Mouse (Mus musculus) liver (tissue): ENCODE data around the gene Brpf1.
"Not testable (repeated sequence)": the region's sequence is repeated elsewhere in the genome, so short reads cannot be mapped to it uniquely, and the experiment has no call there.

Source experiments
- DNase-seq: peaks from one replicate; pipeline ENCODE4 v3.0.0-alpha.2; 2020; ENCODE audit warnings: mixed read lengths

Brpf1 gene

DNA sequence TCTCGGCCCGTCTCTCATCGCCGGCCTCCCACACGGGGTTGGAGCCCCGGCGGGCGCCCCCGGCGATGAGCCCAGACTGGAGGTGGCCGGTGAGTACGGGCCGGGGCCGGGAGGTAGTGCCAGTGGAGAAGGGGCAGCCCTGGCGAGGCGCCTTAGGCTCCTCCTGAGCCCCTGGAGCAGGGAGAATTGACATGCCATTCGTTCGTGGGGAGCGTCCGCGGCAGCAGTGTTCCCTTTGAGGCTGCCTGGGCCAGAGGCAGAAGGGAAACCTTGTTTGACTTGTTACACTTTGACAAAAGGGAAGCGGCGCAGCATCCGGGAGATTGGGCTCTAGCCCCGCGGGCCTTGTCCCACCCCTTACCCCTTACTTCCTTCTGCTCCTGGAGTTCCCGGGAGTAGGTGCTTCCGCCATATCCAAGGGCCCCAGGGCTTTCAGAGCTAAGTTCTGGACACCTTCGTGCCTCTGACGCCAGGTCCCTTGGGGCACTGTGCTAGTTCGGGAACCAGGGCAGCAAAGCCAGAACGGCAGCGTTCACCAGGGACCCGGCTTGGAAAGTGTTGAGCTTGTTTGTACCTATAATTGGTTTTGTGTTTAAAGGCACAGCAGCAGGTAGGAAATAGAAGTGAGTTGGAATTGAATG, 664 bp downstream of the Brpf1 start:
- DNase-seq, result peak; percentile 54

DNA sequence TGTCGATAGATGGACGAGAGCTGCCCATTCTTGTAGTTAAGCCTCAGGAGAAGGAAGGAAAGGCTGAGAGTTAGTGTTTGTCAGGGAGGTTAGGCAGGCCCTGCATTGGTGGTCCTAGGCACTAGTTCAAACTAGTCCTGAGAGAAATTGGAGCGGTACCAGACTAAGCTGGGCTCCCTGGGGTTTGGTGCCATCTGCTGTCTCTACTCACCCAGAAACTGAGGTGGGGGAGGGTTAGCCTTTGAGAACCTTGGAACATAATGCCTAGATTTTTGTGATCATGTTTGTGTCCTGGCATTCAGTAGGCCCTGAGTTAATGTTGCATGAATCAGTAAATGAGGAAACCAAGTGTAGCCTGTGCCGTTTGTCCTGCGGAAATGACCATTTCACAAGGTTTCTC, 1.2 kb downstream of the Brpf1 start:
- DNase-seq, result no peak

DNA sequence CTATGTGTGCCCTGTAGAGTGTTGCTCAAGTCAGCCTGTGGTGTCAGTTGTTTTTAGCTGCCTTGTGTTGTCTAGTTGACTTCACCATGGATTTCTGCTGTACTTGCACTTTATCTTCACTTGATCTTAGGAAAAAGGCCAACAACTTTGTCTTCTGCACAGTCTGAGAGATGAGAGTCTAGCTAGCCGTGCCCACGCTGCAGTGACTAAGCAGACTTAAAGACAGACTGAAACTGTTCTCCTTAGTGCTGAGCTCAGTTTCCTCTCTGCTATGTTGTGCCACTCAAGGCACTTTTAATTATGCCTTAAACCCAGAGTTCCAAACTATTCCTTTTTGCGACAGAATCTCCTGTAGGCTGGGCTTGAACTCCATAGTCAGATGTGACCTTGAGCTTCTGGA, 9.0 kb downstream of the Brpf1 start:
- DNase-seq, result no peak

DNA sequence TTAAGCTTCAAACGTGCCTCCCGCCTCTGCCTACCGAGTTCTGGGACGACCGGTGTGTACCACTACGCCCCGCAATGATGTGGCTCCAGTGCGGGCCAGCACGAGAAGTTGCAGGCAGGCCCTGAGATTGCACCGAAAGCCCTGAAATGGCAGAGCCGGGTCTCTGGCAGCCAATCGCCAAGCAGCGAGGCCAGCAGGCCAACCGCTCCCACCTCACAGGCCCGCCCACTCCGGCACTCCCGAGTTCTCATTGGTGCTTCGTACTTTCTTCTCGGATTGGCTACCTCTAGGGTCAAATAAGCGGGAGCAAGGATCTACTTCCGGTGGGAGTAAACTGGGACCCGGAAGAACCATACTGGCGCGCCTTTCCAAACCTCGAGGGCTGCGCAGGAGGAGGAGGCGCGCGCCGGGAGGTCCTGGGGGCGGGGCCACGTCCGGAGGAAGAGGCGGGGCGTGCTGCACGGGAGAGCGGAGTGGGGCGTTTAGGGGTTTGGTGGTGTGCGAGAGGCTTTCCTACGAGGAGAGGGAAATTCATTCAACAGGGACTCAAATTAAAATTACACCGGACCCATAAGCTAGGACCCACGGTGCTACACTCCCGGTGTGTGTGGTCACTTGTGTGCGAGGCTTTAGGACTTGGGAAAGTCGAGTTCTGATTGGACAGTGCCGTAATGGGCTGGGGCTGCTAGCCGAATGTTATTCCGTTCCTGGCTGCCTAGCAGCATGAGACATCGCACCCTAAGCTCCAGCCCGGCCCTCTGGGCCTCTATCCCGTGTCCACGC, 19.8 kb downstream of the Brpf1 start, which contains the start of gene Ogg1:
Gene Ogg1, plus strand, starts transcription at position 440 of the 783 bp plus-strand sequence.
- DNase-seq, result peak; percentile 98

DNA sequence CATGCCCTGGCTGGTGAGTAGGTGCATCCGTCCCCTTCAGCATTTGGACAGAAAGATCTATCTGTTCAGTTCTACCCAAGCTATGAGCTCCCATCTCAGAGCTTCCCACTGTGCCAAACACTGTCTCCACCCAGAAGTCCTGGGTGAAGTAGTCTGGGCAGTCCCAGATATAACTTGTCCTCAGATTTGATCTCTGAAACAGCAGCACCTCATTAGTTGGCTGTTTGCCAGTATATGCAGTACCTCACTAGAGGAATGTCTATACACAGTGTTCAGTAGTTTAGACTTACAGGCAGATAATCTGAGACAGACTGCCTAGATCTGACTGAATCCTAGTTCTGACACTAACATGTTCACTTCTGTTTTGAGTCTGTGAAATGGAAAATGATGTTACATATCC, 22.5 kb downstream of the Brpf1 start:
- no peak for DNase-seq

DNA sequence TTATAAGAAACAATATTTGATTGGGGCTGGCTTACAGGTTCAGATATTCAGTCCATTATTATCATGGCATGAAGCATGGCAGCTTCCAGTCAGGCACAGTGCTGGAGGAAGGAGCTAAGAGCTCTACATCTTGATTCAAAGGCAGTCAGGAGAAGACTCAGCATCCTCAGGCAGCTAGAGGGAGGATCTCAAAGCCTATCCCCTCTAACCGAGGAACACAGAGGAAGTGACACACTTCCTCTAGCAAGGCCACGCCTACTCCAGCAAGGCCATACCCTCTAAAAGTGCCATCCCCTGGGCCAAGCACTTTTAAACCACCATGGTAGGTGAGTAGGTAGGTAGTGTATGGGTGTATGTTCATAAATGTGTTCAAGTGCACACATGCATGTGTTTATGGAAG, 23.6 kb downstream of the Brpf1 start:
- DNase-seq, result no peak

DNA sequence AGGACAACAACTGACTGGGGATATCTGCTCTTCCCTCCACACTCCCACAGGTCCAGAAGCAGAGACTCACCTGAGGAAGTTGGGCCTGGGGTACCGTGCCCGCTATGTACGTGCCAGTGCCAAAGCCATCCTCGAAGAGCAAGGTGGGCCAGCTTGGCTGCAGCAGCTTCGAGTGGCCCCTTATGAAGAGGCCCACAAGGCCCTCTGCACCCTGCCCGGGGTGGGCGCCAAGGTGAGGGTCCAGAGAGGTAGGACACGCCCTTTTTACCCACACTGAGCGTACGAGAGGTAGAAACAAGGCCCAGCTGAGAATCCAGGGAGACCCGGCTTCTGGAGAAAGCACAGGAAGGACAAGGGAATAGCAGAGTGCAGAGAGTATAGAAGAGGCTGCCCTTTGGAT, 24.8 kb downstream of the Brpf1 start:
- DNase-seq, result no peak

DNA sequence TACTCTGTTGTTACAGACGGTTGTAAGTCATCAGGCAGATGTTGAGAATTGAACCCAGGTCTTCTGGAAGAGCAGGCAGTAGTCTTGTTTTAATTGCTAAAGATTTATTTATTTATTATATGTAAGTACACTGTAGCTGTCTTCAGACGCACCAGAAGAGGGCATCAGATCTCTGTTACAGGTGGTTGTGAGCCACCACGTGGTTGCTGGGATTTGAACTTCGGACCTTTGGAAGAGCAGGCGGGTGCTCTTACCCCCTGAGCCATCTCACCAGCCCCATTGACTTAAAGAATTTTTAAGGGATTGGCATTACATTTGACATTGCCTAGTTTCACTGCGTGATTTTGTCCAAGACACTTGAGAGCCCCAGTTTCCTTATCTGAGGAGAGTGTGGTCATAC, 25.8 kb downstream of the Brpf1 start:
- not testable (repeated sequence) for DNase-seq

DNA sequence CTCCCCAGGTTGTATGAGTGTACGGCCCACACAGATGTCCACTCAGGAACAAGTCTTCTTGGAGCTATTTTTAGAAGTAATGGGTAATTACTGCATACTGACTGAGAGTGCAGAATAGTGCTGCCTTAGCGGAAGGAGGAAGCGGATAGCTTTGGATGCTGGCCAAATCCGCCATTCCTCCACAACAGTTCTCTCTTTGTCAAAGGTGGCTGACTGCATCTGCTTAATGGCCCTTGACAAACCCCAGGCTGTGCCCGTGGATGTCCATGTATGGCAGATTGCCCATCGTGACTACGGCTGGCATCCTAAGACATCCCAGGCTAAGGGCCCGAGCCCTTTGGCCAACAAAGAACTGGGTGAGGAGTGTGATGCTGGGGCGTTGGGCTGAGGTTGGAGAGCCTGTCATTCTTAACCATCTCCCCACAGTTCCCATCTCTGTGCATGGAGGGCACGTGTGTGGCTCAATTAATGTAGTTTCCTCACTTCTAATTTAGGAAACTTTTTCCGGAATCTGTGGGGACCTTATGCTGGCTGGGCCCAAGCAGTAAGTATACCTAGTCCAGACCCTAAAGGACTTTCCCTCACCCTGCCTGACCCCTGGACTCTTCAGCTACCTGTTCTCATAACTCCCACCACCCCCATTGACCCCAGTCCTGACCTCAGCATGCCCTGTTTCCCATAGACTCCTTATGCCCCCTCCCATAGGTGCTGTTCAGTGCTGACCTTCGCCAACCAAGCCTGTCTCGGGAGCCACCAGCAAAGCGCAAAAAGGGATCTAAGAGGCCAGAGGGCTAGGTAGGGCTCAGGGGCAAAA, 26.4 kb downstream of the Brpf1 start:
- no peak for DNase-seq

DNA sequence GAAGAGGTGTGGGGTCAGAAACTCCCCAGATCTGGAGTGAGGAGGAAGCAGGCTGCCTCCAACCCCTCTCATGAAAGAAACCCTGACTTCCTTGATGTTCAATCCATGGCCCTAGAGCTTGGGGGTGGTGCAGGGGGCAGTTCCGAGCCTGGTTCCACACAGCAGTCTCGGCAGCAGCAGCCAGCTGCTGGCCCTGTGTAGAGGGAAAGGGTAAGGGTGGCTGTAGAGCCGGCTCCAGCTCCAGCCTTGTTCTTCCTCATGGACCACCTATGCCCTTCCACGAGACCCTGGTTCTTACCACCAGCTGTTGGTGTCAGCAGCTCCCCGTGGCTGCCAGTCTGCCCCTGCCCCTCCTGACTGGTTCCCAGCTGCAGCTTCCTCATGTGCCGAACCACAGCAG, 27.3 kb downstream of the Brpf1 start:
- DNase-seq, result no peak

DNA sequence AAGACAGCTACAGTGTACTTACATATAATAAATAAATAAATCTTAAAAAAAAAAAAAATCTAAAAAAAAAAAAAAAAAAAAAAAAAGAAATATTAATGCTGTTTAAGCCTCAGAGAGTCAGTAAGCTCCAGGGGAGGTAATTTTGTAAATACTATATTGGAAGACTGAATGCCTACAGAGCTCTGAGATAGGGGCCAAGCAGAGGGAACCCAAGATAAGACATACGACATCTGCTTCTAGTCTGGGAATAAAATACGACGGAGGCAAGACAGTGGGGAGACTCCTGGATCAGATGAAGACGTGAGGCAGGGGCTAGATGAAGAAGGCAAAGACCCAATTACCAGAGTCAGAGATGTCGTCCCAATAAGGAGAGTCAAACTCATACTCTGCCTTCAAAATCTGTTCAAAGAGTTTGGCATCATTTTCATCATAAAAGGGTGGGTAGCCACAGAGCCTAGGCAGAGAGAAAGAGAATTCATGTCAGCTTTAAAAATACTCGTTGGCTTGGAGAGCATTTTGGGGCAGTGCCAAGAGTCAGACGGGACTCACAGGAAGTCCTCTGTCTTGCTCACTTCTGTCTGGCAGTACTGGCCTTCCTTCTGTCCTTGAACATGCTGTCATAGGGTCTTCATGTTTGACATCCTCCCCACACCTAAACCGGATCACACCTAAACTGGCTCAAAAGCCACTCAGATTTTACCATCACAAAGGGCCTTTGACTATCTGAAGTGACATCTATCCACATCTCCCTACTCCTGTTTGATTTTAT, 30.1 kb downstream of the Brpf1 start:
- DNase-seq, result no peak

DNA sequence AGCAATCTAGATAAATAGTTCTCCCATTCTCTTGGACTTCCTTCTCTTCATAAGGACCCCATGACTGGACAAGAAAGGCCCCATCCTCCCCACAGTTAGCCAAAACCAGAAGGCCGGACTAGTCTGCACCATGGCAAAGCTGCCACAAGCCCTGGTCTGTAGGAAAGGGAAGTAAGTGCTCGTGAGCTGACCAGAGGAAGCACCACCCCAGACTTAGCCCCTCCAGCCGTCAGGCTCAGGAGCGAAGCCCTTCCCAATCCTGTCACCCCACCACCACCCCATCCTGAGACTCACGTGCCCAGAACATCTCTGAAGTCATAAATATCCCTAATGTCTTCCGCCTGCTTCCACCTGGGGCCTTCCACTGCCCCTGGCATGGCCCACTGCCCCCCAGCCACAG, 34.6 kb downstream of the Brpf1 start:
- no peak for DNase-seq

DNA sequence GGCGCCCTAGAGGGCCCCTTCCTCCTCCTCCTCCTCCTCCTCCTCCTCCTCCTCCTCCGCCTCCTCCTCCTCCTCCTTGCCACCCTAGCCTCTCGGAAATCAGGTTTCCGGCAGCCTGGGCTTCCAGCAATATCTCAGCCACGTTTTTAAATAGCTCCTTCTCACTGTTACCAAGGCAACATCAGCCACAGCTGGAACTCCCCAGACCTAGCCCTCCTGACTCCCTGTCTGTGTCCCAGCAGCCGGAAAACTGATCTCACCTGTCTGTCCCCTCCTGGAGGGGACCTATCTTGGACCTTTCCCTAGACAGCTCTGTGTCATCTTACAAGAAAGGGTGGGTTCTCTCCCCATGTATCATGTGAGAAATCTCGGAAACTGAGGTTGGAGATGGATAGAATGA, 35.4 kb downstream of the Brpf1 start:
- no peak for DNase-seq

DNA sequence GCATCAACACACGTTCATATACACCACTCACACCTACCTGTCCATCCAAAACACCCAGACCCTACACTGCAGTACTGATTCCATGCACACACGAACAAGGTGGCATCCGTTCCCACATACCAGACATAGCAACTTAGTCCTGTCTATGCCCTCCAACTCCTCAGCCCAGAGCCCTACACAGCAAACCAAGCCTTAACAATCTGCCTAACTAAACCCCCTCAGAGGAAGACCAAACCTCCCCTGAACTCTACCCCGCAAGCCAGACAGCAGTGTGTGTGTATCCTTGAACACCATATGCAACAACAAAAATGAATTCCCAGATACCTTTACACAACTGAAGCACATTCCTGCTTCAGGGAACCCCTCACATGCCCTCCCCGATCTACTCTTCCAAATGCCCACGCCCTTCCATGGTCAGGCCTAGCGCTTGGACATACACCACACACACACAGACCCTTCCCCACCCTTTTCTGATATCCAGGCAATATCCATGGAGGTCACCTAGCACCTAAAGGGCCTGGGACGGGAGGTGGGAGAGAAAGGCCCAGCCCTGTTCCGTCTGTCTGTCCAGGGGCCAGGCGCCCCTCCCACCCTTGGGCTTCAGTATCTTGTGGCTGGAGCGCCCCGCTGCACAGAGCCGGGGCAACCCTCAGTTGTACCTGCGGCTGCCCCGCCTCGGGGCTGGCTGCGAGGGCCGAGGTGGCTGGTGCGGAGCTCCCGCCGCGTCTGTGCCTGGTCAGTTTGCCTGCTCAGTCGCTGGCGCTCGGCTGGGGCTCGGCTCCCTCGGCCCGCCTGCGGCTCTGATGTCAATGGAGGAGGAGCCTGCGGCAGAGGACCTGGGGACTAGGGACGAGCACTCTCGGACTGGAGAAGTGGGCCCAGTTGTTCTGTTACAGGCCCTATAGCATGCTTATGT, 36.5 kb downstream of the Brpf1 start, which contains the start of gene Camk1:
Gene Camk1, minus strand, starts transcription at position 808 of the 916 bp plus-strand sequence.
- peak; percentile 77 for DNase-seq

DNA sequence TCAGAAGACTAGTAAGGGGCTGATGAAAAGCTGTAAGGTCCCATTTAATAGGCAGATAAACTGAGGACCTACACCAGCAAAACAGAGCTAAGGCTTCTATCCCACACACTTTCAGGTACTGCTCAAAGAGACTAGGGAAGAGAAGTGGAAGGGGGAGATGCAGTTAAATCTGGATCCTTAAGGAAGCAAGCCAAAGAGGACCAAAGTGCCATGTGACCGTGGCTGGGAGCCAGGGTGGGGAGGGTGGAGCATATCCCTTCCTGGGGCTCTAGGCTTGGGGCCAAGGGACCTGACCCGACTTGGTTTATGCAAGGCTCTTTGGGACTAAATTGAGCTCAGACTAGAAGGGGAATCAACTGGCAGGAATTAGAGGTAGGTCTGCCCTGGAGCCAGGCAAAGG, 37.4 kb downstream of the Brpf1 start:
- no peak for DNase-seq

DNA sequence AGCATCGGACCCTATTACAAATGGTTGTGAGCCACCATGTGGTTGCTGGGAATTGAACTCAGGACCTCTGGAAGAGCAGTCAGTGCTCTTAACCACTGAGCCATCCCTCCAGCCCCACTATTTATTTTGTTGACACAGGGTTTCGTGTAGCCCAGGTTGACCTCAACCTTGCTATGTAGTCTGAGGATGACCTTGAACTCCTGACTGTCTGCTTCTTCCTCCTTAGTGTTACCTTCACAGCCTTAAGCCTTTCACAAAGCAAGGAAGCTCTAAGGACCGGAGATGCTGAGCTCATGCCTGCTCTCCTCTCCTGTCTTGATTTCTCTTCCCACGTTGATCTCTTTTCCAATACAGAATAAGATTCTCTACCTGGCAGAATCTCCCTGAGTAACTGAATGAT, 40.0 kb downstream of the Brpf1 start:
- DNase-seq, result no peak

DNA sequence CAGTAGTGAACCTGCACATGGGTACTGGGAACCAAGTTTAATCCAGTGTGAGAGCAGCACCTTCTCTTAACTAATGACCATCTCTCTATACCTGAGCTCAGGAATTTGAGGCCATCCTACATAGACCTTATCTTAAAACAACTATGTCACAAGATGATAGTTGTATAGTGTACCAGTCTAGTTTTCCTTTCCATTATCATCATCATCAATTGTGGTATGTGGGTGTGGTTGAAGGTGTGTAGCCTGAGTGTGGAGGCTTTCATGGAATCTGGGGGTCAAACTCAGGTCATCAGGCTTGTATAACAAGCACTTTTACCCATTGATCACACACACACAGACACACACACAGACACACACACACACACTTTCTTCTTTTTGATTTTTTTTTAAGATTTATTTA, 43.6 kb downstream of the Brpf1 start:
- no peak for DNase-seq

DNA sequence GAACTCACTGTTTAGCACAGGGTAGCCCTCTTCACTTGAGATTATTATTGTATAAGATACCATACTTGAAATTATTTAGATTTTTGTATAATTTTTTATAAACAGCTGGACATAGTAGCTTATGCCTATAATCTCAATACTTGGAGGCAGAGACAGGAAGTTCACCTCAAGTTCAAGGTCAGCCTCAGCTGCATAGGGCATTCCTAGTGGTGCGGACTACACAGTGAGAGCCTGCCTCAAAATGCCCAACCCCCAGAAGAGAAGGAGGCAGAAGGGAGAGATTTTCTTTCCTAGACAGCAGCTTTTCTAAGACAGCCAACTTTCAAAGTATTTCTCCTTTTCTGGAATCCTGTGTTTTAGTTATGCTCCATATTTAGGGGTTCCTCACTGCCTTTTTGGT, 44.2 kb downstream of the Brpf1 start:
- no peak for DNase-seq

DNA sequence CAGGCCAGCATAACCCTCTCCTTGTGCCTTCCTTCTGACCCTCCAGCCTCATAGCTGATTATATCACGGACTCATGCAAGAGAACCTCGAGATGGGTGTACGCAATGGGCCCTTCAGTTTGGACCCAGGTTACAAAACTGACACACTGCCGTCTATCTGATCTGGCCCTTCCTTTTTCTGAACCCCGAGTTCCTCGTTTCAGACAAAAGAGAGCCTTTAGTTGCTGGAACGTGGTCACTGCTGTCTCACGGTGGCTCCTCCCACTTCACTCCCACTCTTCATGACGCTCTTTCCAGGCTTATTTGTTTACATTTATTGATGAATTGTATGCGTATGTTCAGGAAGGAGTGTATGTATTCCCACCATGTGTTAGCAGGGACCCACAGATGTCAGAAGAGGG, 44.7 kb downstream of the Brpf1 start:
- no peak for DNase-seq

DNA sequence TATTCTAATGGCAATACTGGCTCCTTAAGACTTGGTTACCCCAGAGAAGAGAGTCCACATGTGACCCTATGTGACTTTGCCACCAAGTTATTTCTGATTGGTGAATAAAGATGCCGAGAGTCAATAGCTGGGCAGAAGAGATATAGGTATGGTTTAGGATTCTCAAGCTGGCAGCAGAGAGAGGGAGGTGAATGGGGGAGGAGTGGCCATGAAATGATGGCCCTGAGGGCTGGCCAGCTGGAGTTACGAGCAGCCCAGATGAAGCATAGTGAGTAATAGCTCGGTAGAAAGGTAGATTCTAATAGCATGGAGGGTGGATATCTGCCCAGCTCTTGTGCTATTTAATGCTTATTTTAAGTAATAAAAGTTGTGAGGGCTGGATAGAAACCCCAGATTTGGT, 45.9 kb downstream of the Brpf1 start:
- DNase-seq, result no peak

DNA sequence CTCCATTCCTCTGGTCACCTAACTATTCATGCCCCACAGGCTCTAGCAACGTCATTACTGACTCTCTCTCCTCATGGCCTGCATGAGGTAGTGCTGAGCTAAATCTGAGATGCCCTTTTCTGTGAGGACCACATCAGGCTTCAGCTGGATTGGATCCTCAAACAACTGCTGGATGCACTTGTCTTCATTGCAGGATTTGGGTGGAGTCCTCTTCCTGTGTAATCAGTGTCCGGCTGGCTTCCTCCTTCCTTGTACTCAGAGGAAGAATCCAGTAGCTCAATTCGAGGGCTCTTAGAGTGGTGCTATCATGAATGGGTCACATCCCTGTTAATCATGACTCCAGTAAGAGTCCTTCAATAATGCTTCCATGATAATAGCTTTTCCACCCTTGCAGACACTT, 46.8 kb downstream of the Brpf1 start:
- no peak for DNase-seq

DNA sequence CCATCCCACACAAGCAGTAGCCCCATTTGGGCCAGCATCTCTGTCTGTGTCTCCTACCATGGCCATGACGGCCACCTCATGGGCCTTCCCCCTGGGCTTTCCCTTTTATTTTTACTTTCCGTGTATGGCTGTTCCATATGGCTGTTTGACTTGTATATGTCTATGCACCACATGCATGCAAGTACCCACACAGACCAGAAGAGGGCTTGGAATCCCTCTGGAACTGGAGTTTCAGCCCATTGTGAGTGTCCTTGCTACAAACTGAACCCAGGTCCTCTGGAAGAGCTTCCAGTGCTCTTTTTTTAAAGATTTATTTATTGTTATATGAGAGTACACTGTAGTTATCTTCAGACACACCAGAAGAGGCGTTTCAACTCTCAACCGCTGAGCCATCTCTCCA, 54.5 kb downstream of the Brpf1 start:
- no peak for DNase-seq
